Mouse (Mus musculus) left cerebral cortex, adult 18-20 months (tissue): ENCODE data around the gene Fbxo39. TPM values are rescaled to one million over a fixed set of nuclear protein-coding genes. Genes with fewer than 3 reads are reported as not detected.

Experiments used
- DNase-seq, 2 experiments: peaks; one replicate each; pipeline ENCODE4 v3.0.0; 2021 to 2022; ENCODE audit warnings: low spot score in 2 of 2, mixed read lengths in 1 of 2
- long read RNA-seq, 2 experiments: library from polyadenylated mRNA; stranded (forward); transcript quantifications; one replicate each; pipeline ENCODE4 v2.0.0; 2021
- total RNA-seq, 2 experiments: library from RNA; stranded (reverse); gene quantifications; 2 replicates each; pipeline ENCODE4 v1.2.3; 2021

Fbxo39 gene
- total RNA-seq, result not detected
- long read RNA-seq, experiment 1, result 0 reads
- long read RNA-seq, experiment 2, result 0 reads

DNA sequence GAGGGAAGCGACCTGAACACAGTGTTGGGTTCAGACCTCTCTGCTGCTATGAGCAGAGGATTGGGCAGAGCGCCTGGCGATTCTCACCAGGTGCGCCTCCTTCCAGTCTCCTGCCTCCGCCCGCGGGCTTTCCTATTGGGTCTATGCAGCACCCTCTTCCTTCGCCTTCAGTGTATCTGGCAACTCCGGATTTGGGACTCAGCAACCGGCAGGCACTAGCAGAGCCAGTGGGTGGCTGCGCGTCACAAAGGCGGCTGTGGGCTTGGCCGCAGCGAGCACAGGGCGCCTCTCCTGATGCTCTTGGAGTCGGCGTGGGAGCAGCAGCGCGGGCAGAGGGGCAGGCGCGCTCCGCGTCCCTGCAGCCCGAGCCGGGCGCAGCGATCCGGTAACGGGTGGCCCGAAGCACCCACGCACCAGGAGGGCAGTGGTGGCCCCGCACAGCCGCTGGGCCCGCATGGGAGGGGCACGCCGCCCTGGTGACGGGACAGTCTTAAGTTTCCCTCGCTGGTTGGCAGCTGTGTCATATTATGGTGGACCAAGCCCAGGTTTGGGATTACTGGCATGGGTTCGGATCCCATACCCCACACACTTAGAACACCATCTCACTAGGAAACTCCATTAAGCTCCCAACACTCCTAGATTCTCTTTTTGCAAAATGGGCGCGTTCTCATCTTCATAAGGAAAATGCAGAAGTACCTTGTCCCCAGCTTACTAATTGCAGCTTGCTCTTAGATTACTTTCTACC is at the start of gene Fbxo39:
TSS of gene Fbxo39 (plus strand) at position 294 of the 745 bp plus-strand sequence.
- DNase-seq, result peak; percentile 57 to 78

DNA sequence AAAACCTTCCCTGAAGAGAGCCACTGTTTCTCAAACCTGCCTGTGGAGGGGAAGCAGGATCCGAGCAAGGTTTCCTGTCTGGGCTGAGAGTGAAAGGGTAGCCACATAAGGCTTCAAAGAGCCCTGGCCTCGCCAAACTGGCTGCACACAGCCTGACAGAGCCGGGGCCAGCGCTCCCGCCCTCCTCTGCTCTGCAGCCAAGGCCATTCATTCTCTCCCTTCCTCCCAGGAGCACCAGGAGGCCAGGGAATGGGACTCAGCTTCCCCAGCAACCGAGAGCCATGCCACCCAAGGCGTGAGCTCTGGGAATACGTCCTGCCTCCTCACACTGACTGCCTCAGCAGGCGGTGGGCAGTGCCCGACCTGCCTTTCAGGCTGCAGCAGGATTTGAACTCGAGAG is 48.8 kb upstream of the Fbxo39 start:
- DNase-seq, result peak; percentile 21 to 41

DNA sequence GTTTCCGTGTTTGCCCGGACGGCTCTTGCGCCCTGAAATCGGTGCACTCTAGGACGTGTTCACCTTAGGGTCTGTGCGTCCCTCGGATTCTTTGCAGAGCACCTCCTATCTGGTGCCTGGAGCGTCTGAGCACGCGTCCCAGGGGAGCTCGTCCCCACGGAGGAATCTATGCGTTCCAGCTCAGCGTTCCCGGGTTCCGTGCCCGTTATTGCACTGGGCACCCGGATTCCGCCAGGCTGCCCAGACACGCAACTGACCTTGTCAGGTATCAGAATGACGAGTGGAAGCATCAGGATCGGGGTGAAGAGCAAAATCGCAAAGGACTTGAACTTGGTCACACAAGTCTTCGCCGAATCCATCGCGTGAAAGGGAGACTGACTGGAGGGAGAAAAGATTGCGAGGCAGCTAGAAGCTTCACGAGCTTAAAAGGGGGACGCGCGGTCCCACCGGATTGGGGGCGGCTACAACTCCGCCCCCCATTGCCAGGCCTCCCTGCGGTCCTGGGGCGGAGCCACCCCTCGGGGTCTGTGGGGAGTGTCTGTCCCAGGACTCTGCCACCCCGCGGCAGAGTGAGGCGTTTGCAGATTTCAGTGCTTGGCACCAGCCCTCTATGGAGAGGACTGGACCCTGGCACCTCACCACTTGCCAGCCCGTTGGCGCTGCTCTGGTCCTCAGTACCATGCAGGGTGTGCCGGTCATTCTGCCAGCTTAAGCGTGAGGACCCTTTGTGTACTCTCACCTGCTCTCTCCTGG is 47.9 kb upstream of the Fbxo39 start:
- peak; percentile 53 to 56 for DNase-seq

DNA sequence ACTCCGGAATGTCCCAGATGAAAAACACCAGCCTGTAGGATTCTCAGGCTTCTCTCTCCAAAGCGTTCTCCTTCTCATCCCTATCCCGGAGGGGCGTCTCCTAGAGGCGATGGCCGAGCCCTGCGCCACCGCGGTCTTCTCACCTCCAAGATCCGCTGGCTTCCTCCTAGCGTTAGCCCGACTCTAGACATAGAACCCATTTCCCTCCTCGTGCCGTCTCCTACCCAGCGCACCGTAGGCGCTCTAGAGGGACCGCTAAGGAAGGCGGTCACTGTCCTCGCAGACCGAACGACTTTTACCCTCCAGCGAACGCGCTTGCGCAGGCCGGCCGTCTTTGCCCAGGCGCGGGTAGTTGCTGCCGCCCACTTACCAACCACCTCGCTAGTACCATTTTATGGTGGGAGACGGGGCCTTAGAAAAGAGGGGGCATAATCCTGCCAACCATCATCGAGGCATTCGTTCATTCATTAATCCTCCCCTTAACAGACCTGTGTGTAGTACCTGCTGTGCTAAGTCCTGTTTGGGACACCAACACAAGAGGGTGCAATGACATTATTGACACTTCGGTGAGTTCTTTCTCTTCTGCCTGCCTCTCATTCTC is 47.2 kb upstream of the Fbxo39 start, which contains the start of gene Slc13a5:
TSS of gene Slc13a5 (minus strand) at position 263 of the 601 bp plus-strand sequence.
- DNase-seq, result peak in 1 of 2 experiments; percentile 19

DNA sequence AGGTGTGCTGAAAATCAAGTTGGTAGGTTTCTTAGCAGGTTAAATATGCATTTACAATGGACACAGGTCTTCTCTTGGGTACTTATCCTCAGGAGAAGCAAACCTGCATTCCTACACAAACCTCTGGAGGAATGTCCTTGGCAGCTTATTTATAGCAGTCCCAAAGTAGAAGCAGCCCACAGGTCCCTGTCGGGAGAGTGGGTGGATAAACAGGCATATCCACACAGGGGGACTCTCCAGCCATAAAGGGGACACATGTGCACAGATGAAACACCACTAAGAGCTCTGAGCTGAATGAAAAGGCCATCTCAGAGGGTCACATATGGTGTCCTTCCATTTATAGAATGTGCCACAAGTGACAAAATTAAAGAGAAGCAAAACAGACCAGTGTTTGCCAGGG is 42.5 kb upstream of the Fbxo39 start:
- DNase-seq, result no peak

DNA sequence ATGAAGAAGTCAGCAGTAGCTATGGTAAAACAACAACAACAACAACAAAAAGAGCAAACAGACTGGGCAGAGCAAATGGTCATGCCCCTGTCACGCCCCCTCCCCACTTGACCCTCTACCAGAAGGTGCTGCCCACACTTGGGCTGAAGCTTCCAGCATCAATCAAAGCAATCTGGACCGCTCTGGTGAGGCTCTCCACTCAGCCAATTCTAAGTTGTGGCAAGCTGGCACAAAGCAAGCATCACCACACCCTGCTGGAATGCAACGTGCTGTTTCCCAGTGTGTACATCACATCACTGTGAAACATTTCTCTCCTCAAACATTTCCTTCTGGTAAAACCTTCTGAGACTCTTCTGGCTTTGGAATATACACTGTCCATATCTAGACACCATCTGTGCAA is 40.9 kb upstream of the Fbxo39 start:
- peak in 1 of 2 experiments; percentile 11 for DNase-seq

DNA sequence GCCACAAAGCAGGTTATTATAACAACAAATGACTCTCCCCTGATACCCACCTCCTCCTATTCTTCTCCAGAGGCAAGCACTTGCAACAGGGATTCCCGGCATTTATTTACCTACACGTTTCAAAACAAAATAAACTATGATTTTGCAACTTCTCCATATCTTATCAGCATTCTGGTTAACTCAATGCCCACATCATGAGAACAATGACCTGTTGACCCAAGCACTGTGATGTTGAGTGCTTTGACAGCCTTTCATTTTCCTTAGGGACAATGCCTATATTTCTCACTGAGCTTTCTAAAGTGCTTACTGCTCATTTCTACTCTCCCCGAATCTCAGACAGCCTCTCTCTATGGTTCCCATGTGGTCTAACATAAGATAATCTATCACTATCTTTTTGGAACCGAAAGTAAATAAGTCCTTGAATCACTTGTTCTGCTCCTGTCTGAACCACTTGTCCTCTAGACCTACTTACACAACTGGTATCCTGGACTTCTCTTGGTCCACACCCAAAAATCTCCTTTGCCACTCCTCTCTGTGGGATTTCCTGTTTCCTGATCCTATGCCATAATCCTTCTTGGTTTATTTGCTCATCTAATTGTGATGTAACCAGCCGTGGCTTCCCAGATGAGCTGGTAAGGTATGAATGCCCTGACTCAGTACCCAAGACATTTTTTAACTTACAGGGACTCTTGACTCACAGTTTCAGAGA is 32.9 kb upstream of the Fbxo39 start:
- no peak for DNase-seq

DNA sequence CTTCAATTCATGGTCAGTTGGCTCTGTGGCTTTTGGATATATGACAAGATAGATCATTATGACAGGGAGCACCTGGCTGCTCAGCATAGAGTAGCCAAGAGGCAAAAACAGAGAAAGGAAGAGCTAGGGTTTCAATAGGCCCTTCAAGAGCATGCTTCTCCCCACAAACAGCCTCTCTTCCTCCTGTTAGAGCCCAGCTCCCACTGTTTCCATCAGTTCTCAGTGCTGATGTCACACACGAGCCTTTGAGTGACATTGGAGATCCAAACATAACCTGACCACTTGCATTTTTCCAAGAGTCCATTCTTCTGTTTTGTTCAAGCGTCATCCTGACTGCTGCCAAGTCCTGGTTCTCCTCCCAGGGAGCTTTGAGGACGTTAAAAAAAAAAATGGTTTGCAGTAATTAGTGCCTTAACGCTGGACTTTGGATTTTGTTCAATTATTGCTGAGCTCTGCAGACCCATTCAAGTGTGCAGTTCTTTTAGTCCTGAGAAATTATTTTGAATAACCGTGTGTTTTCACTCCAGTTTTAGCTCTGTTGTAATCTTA is 32.3 kb upstream of the Fbxo39 start:
- no peak for DNase-seq

DNA sequence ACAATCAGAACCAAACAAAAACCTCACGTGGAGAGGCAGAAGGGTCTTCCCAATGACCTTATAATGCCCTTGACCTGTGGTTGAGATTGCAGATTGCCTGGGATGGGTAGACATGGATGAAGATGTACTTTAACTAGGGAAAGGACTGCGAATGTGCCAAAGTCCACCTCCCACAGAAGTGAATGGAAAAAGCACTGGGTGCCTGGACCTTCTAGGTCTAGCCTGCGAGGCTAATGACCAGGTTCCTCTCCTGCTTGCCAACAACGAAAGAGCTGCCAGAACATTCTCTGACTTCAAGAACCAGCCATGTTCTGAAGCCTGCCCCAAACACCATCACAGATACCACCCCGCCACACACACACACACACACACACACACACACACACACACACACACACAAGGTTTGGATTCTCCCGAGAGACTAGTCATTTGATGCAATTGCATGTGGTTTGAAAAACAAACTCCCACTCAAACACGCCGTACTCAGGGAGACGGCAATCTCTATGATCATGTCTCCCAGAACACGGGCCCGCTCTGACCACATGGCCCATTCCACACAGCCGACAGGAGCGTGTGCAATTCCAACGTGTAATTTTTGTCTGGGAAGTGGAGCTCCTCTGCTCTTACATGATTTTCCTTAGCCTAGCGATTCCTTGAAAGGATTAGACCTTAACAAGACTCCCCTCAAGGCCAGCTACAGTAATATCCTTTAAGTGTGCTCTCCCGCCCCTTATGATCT is 30.6 kb upstream of the Fbxo39 start:
- DNase-seq, result no peak

DNA sequence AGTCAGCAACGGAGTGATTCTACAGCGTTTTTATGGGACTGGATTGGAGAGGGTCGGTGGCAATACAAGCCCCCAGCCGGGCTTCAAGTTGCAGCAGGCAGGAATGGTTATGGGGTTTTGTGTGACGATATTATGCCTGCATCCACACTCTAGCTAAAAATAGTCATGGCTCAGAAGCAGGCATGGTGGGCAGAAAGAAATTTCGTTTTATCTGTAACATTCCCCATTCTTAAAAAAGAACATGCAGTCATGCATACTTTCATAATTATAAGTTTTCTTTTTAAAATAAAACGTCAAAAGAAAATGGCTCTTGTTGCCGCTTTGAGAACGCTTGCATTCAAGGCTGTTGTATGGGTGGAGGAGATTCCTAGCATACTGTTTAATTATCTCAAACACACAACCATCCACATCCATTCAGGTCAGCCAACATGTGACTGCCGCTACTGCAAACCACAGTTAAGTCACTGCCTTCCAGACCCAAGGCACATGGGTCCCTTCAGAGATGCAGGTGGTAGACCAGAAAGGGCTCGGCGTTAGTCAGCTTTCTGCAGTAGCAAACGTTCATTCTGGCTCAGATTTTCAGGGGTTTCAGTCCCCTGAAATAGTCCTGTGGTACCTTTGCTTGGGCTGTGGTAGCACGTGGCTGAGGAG is 29.6 kb upstream of the Fbxo39 start:
- DNase-seq, result peak in 1 of 2 experiments; percentile 16

DNA sequence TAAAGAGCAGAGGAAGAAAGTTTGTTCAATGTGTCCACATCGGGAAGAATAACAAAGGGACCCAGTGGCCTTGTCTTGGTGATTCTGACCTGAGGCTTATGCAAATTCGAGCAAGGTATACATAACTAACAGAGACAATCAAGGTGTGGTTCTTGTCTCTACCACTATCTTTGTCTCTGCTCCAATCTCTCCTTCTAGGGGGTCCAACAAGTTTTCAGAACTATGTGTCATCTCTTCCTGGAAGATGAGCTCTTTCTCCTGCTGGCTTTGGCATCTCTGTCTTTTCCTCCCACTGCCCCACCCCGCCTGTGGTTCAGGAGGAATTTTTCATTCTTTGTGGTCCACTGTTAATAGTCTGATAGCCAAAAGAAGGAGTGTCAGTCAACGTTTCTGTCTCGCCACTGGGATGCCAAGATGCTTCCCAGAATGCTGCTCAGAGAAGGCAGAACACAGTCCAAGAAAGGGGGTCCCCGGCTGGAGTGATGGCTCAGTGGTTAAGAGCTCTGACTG is 28.2 kb upstream of the Fbxo39 start:
- no peak for DNase-seq

DNA sequence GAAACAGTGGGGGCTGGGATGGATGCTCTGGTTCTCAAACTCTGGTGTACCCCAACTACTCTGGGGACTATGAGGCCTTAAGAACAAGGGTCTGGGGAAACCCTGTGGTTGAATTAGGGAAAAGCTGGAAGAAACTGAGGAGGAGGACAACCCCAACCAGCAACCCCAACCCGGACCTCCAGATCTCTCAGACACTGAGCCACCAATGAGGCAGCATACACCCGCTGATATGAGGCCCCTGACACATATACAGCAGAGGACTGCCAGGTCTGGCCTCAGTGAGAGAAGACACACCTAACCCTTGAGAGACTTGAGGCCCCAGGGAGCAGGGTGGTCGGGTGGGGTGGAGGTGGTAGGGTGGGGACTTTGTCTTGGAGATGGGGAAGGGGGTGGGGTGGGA is 27.6 kb upstream of the Fbxo39 start:
- no peak for DNase-seq

DNA sequence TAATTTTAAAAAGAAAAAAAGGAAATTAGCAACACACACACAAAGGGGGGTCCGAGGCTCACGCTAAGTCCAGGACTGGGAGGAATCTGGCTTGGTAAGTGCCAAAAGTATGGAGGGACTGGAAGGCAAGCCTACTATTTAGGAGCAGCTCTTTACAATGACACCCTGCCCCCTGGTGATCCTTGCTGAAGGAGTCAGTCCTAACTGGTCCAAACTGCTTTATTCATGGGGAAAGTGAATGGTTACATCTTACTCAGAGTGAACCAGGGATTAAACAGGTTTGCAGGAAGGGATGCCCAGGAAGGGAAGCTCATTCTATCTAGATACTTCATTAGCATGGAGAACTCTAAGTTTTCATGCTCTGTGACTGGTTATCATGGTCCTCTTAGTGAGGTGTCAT is 27.1 kb upstream of the Fbxo39 start:
- DNase-seq, result no peak

DNA sequence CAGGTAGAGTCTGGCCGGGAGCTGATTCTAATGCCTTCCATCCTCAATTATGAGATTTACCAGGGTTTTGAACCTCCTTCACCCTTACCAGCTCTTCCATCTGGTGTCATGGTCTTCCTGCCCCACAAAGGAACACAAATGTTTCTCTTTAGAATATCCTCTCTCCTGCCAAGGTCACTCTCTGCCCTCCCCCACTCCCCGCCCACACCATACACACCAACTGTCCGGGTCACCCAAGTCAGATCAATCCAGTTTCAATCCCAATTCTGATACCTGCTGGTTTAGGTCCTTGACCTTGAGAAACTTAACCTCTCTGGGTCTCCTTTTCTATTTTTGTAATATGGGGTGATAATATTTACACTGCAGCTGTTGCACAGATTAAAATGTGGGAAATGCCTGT is 26.7 kb upstream of the Fbxo39 start:
- DNase-seq, result no peak

DNA sequence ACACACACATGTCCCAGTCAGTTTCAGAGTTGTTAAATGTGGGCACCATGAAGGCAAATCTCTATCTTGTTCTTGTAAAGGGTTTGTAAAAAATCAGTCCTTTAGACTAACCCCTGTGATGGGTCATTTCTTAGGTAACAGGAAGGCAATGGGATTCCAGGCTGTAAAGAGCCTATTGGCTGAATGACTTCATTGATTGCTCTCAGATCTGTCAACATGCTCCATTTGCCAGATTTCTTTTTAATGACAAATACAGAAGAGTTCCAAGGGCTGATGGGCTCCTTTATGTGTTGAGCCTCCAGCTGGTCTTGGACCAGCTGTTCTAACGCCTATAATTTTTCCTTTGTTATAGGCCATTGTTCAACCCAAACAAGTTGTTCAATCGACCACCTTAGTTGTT is 21.1 kb upstream of the Fbxo39 start:
- DNase-seq, result no peak

DNA sequence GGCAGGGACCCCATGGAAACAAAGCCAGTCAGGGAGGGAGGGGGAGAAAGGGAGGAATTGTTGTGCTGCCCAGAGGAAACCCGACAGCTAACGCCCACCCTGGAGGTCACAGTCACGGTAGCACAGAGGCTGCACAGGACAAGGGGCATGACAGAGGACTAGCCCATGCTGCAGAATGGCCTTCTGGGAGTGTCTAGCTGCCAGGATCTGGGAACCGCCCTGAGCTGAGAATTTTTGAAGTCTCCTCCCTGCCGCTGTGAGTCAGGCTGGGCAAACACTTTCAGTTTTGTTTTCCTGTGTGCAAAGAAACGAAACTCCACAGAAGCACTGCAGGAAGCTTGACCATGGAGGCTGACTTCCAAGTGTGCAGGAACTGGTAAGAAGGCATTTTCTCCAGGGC is 12.9 kb upstream of the Fbxo39 start, which contains the start of gene Xaf1:
TSS of gene Xaf1 (plus strand) at position 296 of the 400 bp plus-strand sequence.
- peak; percentile 25 to 26 for DNase-seq

DNA sequence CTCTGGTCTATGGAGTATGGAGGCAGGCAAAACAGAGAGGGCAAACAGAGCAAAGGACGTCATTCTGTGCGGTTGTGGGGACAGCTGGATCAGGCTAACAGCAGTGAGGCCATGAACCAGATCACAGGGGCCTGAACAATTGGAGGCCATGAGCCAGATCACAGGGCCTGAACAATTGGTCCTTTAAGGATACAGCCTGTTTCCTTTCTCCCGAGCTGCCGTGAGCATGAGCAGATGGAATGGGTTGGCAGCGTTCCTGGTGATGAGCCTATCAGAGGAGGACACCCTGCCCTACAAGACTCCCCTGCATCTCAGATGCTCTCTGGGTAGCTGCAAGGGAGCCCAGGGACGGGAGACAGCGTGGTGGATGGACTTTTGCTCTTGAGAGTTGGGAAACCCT is 12.0 kb upstream of the Fbxo39 start:
- peak; percentile 72 to 81 for DNase-seq

DNA sequence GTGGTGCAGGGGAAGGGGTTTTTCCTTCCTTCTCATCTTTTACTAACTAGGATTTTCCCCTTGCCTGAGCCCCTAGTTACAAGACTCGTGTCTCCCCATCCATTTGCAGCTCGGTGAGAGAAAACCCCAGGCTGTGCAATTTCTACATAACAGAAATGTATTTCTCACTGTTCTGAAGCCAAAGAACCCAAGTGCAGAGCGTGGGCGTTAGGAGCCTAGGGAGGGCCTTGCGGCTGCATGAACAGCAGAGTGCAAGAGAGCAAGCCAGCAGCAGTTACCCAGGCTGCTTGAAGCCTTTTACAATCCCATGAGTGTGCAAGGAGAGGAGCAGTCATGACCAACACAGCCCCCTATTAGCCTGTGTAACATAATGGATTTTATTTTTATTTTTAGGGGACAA is 6.8 kb upstream of the Fbxo39 start:
- peak; percentile 45 to 63 for DNase-seq

DNA sequence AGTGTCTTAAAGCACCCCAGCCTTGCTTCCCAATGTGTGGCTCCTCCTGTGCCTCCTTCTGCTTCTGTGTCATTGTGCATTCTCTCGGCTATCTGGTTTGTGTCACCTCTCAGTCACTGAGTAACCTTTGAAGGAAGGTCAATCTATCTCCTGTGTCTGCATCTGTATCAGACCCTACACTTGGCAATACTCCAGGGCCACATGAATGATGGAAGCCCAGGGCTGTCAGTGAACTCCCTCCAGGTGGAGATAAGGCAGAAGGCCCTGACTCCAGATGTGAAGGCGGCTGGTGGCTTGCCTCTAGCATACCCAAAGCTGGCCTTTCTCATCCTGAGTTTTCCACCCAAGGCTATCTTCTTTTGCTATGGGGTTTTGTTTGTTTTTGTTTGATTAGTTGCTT is 5.3 kb upstream of the Fbxo39 start:
- DNase-seq, result no peak

DNA sequence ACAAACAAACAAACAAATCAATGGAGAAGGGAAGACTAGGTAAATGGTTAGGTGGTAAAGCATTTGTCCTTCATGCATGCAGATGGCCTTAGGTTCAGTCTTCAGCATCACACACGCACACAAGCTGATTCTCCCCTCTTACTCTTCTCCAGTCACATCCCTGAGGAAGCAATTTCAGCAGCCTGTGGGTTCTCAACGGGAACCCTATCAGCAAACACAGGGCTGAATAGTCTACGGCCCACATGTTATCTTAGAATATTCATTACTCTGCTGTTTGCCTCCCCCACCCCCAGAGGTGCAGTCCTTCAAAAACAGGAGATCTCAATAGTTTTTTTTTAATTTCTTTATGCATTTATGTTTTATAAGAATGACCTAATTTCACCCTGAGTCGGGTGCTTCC is 3.8 kb upstream of the Fbxo39 start:
- peak in 1 of 2 experiments; percentile 1 for DNase-seq
